Mouse (Mus musculus): ENCODE data around the gene E030018B13Rik. TPM values are rescaled to one million over a fixed set of nuclear protein-coding genes. Genes with fewer than 3 reads are reported as not detected.
A peak's percentile ranks its signal among the peaks of the same experiment; 100 is the strongest.

E030018B13Rik gene
- total and polyA plus RNA-seq, 2 experiments from 2014 or later: 0.15 TPM; not detected in 1

- H3K27ac ChIP-seq (ENCODE audit: low read depth): no peak overlapping the region
- H3K4me2 ChIP-seq (ENCODE audit: low read depth, low read length): no peak overlapping the region
- DNase-seq (ENCODE audit: low spot score) (no peak), ATAC-seq (ENCODE audit: insufficient read depth, low read depth) (peak; percentile 24; the same call in 1 of the 2 replicates)
- no peaks in the 10 kb centered on the region for H3K36me3 ChIP-seq (replicated peaks; ENCODE audit: control insufficient read depth, insufficient read depth, low read length)
- no peak overlapping the region for H3K9ac ChIP-seq (replicated peaks; ENCODE audit: low read depth, low read length)
- H3K9me3 ChIP-seq (replicated peaks; ENCODE audit: control insufficient read depth, low read length): no peaks in the 10 kb centered on the region
- peaks cover 12% of the 10 kb centered on the region for H3K4me1 ChIP-seq (ENCODE audit: control insufficient read depth, insufficient read depth)
- H3K27me3 ChIP-seq (ENCODE audit: control insufficient read depth, insufficient read depth, low read length): no peaks in the 10 kb centered on the region
- 57% methylated on average over 14 of the region's 14 CpGs for whole genome bisulfite sequencing
- H3K4me3 ChIP-seq (ENCODE audit: low read depth, low read length): no peak overlapping the region
- TF ChIP-seq CTCF (IDR thresholded peaks at IDR 0.05; ENCODE audit: low read depth) (no peak), EP300 (IDR thresholded peaks at IDR 0.05; ENCODE audit: low read depth) (no peak)
Measured at GRCm38 (mm10) chr7:63956138-63956823, 39.6 kb downstream of the E030018B13Rik start.

DNA sequence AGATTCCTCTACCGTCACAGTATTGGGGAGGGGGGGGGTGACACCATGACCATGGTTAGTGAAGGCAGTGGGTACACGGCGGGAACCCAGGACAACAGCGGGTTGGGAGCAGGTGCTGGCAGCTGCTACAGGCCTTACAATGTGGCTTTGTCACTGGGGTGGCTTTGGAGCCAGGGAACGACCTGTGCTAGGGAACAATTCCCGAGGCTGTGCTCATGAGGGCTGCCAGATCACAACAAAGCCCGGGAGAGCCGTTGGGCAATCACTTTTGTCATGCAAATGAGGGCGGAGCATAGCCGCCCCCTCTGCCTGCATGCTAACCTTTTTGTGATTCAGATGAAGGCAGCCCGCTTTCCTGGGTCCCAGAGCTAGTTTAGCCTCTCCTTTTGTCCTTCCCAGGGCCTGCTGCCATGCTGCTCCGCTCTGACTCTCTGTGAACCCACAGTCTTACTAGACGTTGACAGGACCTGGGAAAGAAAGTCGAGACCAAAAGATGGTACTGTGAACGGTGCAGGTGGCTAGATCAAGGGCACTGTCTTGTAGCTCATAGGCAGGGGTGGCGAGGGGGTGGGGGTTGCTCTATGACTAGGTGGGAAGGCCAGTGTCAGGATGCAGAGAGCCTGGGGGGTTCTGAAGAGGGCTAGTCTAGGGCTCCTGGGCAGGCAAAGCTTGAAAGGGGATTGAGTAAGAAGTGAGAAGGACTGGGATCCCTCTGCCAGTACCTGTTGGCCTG, 40.5 kb downstream of the E030018B13Rik start:
- Histone ChIP-seq H3K27ac (ENCODE audit: low read depth) (no peak overlapping the region), H3K4me2 (ENCODE audit: low read depth, low read length) (no peak overlapping the region), H3K4me3 (ENCODE audit: low read depth, low read length) (no peak overlapping the region), H3K36me3 (replicated peaks; ENCODE audit: control insufficient read depth, insufficient read depth, low read length) (no peaks in the 10 kb centered on the region), H3K9me3 (replicated peaks; ENCODE audit: control insufficient read depth, low read length) (no peaks in the 10 kb centered on the region), H3K27me3 (ENCODE audit: control insufficient read depth, insufficient read depth, low read length) (no peaks in the 10 kb centered on the region), H3K4me1 (ENCODE audit: control insufficient read depth, insufficient read depth) (peaks cover 12% of the 10 kb centered on the region), H3K9ac (replicated peaks; ENCODE audit: low read depth, low read length) (no peak overlapping the region)
- WGBS: 36% methylated on average over 16 of the region's 16 CpGs
- DNase-seq (ENCODE audit: low spot score) (no peak), ATAC-seq (ENCODE audit: insufficient read depth, low read depth) (peak; percentile 24; the same call in 1 of the 2 replicates)
- TF ChIP-seq CTCF (IDR thresholded peaks at IDR 0.05; ENCODE audit: low read depth) (no peak), EP300 (IDR thresholded peaks at IDR 0.05; ENCODE audit: low read depth) (no peak)

GRCm38 (mm10) chr7:63957872-63958640, 41.4 kb downstream of the E030018B13Rik start:
- WGBS: 82% methylated on average over 12 of the region's 12 CpGs
- H3K4me2 ChIP-seq (ENCODE audit: low read depth, low read length): no peak overlapping the region
- no peak overlapping the region for H3K4me3 ChIP-seq (ENCODE audit: low read depth, low read length)
- H3K9ac ChIP-seq (replicated peaks; ENCODE audit: low read depth, low read length): no peak overlapping the region
- no peak for TF ChIP-seq CTCF (IDR thresholded peaks at IDR 0.05; ENCODE audit: low read depth)
- no peak for TF ChIP-seq EP300 (IDR thresholded peaks at IDR 0.05; ENCODE audit: low read depth)
- no peaks in the 10 kb centered on the region for H3K9me3 ChIP-seq (replicated peaks; ENCODE audit: control insufficient read depth, low read length)
- DNase-seq (ENCODE audit: low spot score) (no peak), ATAC-seq (ENCODE audit: insufficient read depth, low read depth) (no peak)
- H3K36me3 ChIP-seq (replicated peaks; ENCODE audit: control insufficient read depth, insufficient read depth, low read length): no peaks in the 10 kb centered on the region
- H3K27ac ChIP-seq (ENCODE audit: low read depth): no peak overlapping the region
- peaks cover 12% of the 10 kb centered on the region for H3K4me1 ChIP-seq (ENCODE audit: control insufficient read depth, insufficient read depth)
- no peaks in the 10 kb centered on the region for H3K27me3 ChIP-seq (ENCODE audit: control insufficient read depth, insufficient read depth, low read length)

DNA sequence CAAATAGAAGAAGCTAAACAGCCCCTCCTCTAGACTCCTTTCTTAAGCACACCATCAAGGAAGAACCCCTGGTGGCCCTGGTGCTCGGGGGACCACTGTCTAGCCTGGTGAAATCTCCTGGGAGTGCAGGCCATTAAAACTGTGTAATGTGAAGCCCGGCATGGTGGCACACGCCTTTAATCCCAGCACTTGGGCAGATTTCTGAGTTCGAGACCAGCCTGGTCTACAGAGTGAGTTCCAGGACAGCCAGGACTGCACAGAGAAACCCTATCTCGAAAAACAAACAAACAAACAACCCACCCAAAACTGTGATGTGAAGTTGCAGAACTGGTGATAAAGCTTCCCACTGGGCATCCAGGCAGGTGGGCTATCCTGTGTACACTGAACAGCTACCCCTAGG, 47.0 kb downstream of the E030018B13Rik start:
- Histone ChIP-seq H3K4me1 (ENCODE audit: control insufficient read depth, insufficient read depth) (no peaks in the 10 kb centered on the region), H3K4me2 (ENCODE audit: low read depth, low read length) (no peak overlapping the region), H3K4me3 (ENCODE audit: low read depth, low read length) (no peak overlapping the region), H3K36me3 (replicated peaks; ENCODE audit: control insufficient read depth, insufficient read depth, low read length) (no peaks in the 10 kb centered on the region), H3K9me3 (replicated peaks; ENCODE audit: control insufficient read depth, low read length) (no peaks in the 10 kb centered on the region), H3K9ac (replicated peaks; ENCODE audit: low read depth, low read length) (no peak overlapping the region), H3K27ac (ENCODE audit: low read depth) (no peak overlapping the region), H3K27me3 (ENCODE audit: control insufficient read depth, insufficient read depth, low read length) (no peaks in the 10 kb centered on the region)
- TF ChIP-seq CTCF (IDR thresholded peaks at IDR 0.05; ENCODE audit: low read depth) (no peak), EP300 (IDR thresholded peaks at IDR 0.05; ENCODE audit: low read depth) (no peak)
- no peak for DNase-seq (ENCODE audit: low spot score)
- 69% methylated on average over 5 of the region's 5 CpGs for WGBS
- ATAC-seq (ENCODE audit: insufficient read depth, low read depth): no peak

GRCm38 (mm10) chr7:63964121-63964520, 47.5 kb downstream of the E030018B13Rik start:
- Histone ChIP-seq H3K27me3 (ENCODE audit: control insufficient read depth, insufficient read depth, low read length) (no peaks in the 10 kb centered on the region), H3K4me3 (ENCODE audit: low read depth, low read length) (no peak overlapping the region), H3K36me3 (replicated peaks; ENCODE audit: control insufficient read depth, insufficient read depth, low read length) (no peaks in the 10 kb centered on the region), H3K9ac (replicated peaks; ENCODE audit: low read depth, low read length) (no peak overlapping the region), H3K27ac (ENCODE audit: low read depth) (no peak overlapping the region), H3K4me2 (ENCODE audit: low read depth, low read length) (no peak overlapping the region), H3K9me3 (replicated peaks; ENCODE audit: control insufficient read depth, low read length) (no peaks in the 10 kb centered on the region), H3K4me1 (ENCODE audit: control insufficient read depth, insufficient read depth) (no peaks in the 10 kb centered on the region)
- ATAC-seq (ENCODE audit: insufficient read depth, low read depth) (no peak), DNase-seq (ENCODE audit: low spot score) (no peak)
- TF ChIP-seq EP300 (IDR thresholded peaks at IDR 0.05; ENCODE audit: low read depth) (no peak), CTCF (IDR thresholded peaks at IDR 0.05; ENCODE audit: low read depth) (no peak)
- WGBS: 72% methylated on average over 6 of the region's 6 CpGs
